Mouse (Mus musculus) forebrain, embryonic 12.5 days (tissue): ENCODE results near the gene Ncam2. TPM values are rescaled to one million over a fixed set of nuclear protein-coding genes. Genes with fewer than 3 reads are reported as not detected.

ENCODE experiments used
- ATAC-seq: fragments of 200-750 bp; cut with Nextera tagmentation; 2 replicates; pipeline ENCODE4 v1.8.0; 2017; ENCODE audit warnings: moderate TSS enrichment; ENCODE audit not compliant: low FRiP score
- H3K27ac ChIP-seq: fragments of 300-500 bp; sonication (generic); 2 replicates; pipeline ENCODE4 v1.5.1; 2016; ENCODE audit warnings: mild to moderate bottlenecking
- H3K27me3 ChIP-seq: fragments of 300-500 bp; sonication (generic); 2 replicates; pipeline ENCODE4 v1.6.1; 2016; ENCODE audit warnings: mild to moderate bottlenecking
- H3K36me3 ChIP-seq: fragments of 300-500 bp; sonication (generic); replicated peaks from 2 replicates; pipeline ENCODE4 v1.6.1; 2016; ENCODE audit warnings: mild to moderate bottlenecking
- H3K4me1 ChIP-seq: fragments of 300-500 bp; sonication (generic); 2 replicates; pipeline ENCODE4 v1.6.1; 2016
- H3K4me2 ChIP-seq: fragments of 300-500 bp; sonication (generic); 2 replicates; pipeline ENCODE4 v1.6.1; 2016; ENCODE audit warnings: mild to moderate bottlenecking, moderate library complexity
- H3K4me3 ChIP-seq: fragments of 300-500 bp; sonication (generic); replicated peaks from 2 replicates; pipeline ENCODE4 v1.5.1; 2016; ENCODE audit warnings: mild to moderate bottlenecking
- H3K9ac ChIP-seq: fragments of 300-500 bp; sonication (generic); 2 replicates; pipeline ENCODE4 v1.6.1; 2016; ENCODE audit warnings: mild to moderate bottlenecking
- H3K9me3 ChIP-seq: fragments of 300-500 bp; sonication (generic); 2 replicates; pipeline ENCODE4 v1.6.1; 2016
- WGBS: fragments of 180-500 bp; shearing (Covaris S2); methylation state at CpG from one replicate; pipeline ENCODE4 v1.1.7; 2016; 5-methylcytosine and 5-hydroxymethylcytosine counted together
- polyA plus RNA-seq: library from polyadenylated mRNA; unstranded; fragments of >200 nt; fragmentation: Nextera tagmentation; extraction: Ambion mirVana; gene quantifications from 2 replicates; pipeline ENCODE4 v1.2.1, GENCODE M21; 2016

Ncam2 gene
- polyA plus RNA-seq, 1 experiment from 2014 or later, result 7.7 TPM

GRCm38 (mm10) chr16:81481058-81481457 lies 280.6 kb downstream of the Ncam2 start:
- H3K27ac ChIP-seq, result no peak overlapping the region
- H3K4me2 ChIP-seq, result no peak overlapping the region
- H3K27me3 ChIP-seq, result no peaks in the 10 kb centered on the region
- H3K36me3 ChIP-seq, result no peaks in the 10 kb centered on the region
- H3K9me3 ChIP-seq, result no peaks in the 10 kb centered on the region
- H3K4me3 ChIP-seq, result no peak overlapping the region
- no peaks in the 10 kb centered on the region for H3K4me1 ChIP-seq
- no peak overlapping the region for H3K9ac ChIP-seq
- ATAC-seq, result no peak

DNA sequence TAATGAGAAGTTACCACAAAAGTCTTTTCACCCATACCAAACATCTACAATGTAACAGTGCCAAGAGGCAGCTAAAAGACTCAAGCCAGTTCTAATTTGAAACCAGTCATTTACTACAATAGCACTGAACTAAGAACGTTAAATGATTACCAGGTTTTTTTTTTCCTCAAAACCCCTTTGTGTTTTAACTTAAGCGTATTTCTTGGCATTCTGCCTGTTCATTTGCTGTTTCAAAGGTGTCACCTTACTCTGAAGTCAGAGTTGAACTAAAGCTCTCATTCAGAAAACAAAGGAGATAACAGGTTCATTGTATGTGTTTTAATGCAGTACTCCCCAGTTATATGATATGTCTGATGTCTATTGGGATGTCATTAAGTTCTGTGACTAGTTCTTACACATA lies 295.6 kb downstream of the Ncam2 start:
- 43% methylated on average over 2 of the region's 2 CpGs for WGBS
- Histone ChIP-seq H3K27ac (no peak overlapping the region), H3K4me2 (no peak overlapping the region), H3K4me1 (no peaks in the 10 kb centered on the region), H3K27me3 (no peaks in the 10 kb centered on the region), H3K9me3 (no peaks in the 10 kb centered on the region), H3K36me3 (no peaks in the 10 kb centered on the region), H3K4me3 (no peak overlapping the region), H3K9ac (no peak overlapping the region)
- no peak for ATAC-seq

DNA sequence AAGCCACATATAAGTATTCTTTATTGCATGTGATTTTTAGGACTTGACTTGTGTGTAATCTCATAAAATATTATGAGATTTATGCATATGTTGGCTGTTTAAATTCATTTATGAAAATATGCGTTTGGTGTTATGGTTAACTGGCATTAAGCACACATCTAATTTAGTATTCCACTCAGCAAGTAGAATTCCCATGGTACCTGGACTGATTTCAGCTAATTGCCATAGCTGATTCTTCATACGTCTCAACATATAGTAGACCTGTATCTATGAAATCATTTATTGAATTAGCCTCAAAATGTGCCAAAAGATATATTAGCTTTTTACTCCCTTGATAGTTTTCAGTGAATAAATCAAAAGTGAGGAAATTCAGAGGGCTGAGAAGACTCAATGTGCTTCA lies 302.1 kb downstream of the Ncam2 start:
- Histone ChIP-seq H3K9ac (no peak overlapping the region), H3K9me3 (no peaks in the 10 kb centered on the region), H3K4me2 (no peak overlapping the region), H3K27ac (no peak overlapping the region), H3K27me3 (no peaks in the 10 kb centered on the region), H3K36me3 (no peaks in the 10 kb centered on the region), H3K4me1 (no peaks in the 10 kb centered on the region), H3K4me3 (no peak overlapping the region)
- 80% methylated on average over 2 of the region's 2 CpGs for WGBS
- ATAC-seq, result no peak

- no peaks in the 10 kb centered on the region for H3K4me1 ChIP-seq
- H3K9me3 ChIP-seq, result no peaks in the 10 kb centered on the region
- H3K4me3 ChIP-seq, result no peak overlapping the region
- no peak overlapping the region for H3K9ac ChIP-seq
- no peaks in the 10 kb centered on the region for H3K36me3 ChIP-seq
- no peak overlapping the region for H3K4me2 ChIP-seq
- no peaks in the 10 kb centered on the region for H3K27me3 ChIP-seq
- no peak overlapping the region for H3K27ac ChIP-seq
- 49% methylated on average over 3 of the region's 3 CpGs for WGBS
- ATAC-seq, result no peak
Measured at GRCm38 (mm10) chr16:81536230-81536629, 335.7 kb downstream of the Ncam2 start.

GRCm38 (mm10) chr16:81587565-81588107 lies 387.1 kb downstream of the Ncam2 start:
- no peaks in the 10 kb centered on the region for H3K4me1 ChIP-seq
- H3K4me2 ChIP-seq, result no peak overlapping the region
- H3K9me3 ChIP-seq, result no peaks in the 10 kb centered on the region
- ATAC-seq, result no peak
- H3K27me3 ChIP-seq, result no peaks in the 10 kb centered on the region
- H3K27ac ChIP-seq, result no peak overlapping the region
- no peak overlapping the region for H3K9ac ChIP-seq
- H3K36me3 ChIP-seq, result no peaks in the 10 kb centered on the region
- no peak overlapping the region for H3K4me3 ChIP-seq
- 68% methylated on average over 4 of the region's 4 CpGs for WGBS

DNA sequence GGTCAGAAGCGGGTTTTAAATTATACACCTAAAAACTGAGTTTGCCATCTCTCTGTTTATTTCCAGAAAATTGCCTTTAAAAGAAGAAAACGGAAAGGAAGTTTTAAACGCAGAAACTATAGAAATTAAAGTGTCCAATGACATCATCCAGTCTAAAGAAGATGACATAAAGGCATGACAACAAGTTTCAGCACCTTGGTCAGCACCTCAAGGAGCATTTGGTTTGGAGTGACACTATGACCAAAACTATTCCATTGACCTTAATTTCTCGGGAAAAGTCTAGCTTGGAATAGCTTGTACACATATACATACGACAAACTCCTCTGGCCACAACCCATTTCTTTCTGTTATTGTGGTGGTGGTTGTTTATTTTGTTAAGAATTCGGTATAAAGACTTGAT lies 422.8 kb downstream of the Ncam2 start:
- WGBS, result 63% methylated on average over 6 of the region's 6 CpGs
- H3K36me3 ChIP-seq, result no peaks in the 10 kb centered on the region
- no peaks in the 10 kb centered on the region for H3K27me3 ChIP-seq
- H3K9ac ChIP-seq, result no peak overlapping the region
- no peak overlapping the region for H3K4me2 ChIP-seq
- no peak overlapping the region for H3K4me3 ChIP-seq
- no peaks in the 10 kb centered on the region for H3K4me1 ChIP-seq
- no peaks in the 10 kb centered on the region for H3K9me3 ChIP-seq
- no peak for ATAC-seq
- no peak overlapping the region for H3K27ac ChIP-seq

DNA sequence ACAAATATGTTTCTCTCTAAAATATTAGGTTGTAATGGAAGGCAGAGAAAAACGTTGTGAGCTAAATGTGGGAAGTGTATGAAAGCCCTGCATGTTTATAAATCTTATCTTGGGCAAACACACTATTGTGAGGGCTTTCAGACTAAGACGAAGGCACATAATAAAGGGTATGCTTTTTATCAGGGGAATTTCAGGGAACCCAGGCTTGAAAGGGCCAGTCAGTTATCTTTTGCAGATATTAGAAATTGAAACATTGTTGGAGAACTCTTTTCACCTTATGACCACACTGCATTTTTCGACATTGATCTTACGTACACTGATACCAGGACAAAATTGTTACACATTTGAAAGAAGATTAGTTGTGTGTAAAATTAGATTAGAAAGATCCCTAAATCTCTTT lies 423.3 kb downstream of the Ncam2 start:
- Histone ChIP-seq H3K4me1 (no peaks in the 10 kb centered on the region), H3K36me3 (no peaks in the 10 kb centered on the region), H3K27me3 (no peaks in the 10 kb centered on the region), H3K9ac (no peak overlapping the region), H3K4me3 (no peak overlapping the region), H3K4me2 (no peak overlapping the region), H3K9me3 (no peaks in the 10 kb centered on the region), H3K27ac (no peak overlapping the region)
- 73% methylated on average over 4 of the region's 4 CpGs for WGBS
- no peak for ATAC-seq

GRCm38 (mm10) chr16:81650286-81650685 lies 449.8 kb downstream of the Ncam2 start:
- no peak overlapping the region for H3K4me3 ChIP-seq
- 83% methylated on average over 3 of the region's 3 CpGs for WGBS
- ATAC-seq, result no peak
- H3K27me3 ChIP-seq, result no peaks in the 10 kb centered on the region
- no peak overlapping the region for H3K4me2 ChIP-seq
- no peaks in the 10 kb centered on the region for H3K36me3 ChIP-seq
- H3K27ac ChIP-seq, result no peak overlapping the region
- H3K4me1 ChIP-seq, result no peaks in the 10 kb centered on the region
- H3K9ac ChIP-seq, result no peak overlapping the region
- no peaks in the 10 kb centered on the region for H3K9me3 ChIP-seq

GRCm38 (mm10) chr16:81651550-81651949 lies 451.1 kb downstream of the Ncam2 start:
- no peak overlapping the region for H3K27ac ChIP-seq
- H3K36me3 ChIP-seq, result no peaks in the 10 kb centered on the region
- no peak overlapping the region for H3K9ac ChIP-seq
- H3K27me3 ChIP-seq, result no peaks in the 10 kb centered on the region
- H3K4me1 ChIP-seq, result no peaks in the 10 kb centered on the region
- H3K4me3 ChIP-seq, result no peak overlapping the region
- H3K4me2 ChIP-seq, result no peak overlapping the region
- 36% methylated on average over 1 of the region's 1 CpGs for WGBS
- H3K9me3 ChIP-seq, result no peaks in the 10 kb centered on the region
- no peak for ATAC-seq

GRCm38 (mm10) chr16:81656550-81656949 lies 456.1 kb downstream of the Ncam2 start:
- H3K4me2 ChIP-seq, result no peak overlapping the region
- no peaks in the 10 kb centered on the region for H3K4me1 ChIP-seq
- ATAC-seq, result no peak
- H3K4me3 ChIP-seq, result no peak overlapping the region
- WGBS, result 53% methylated on average over 2 of the region's 2 CpGs
- no peak overlapping the region for H3K27ac ChIP-seq
- no peaks in the 10 kb centered on the region for H3K27me3 ChIP-seq
- no peak overlapping the region for H3K9ac ChIP-seq
- no peaks in the 10 kb centered on the region for H3K9me3 ChIP-seq
- no peaks in the 10 kb centered on the region for H3K36me3 ChIP-seq

GRCm38 (mm10) chr16:81673866-81674265 lies 473.4 kb downstream of the Ncam2 start:
- no peaks in the 10 kb centered on the region for H3K4me1 ChIP-seq
- H3K36me3 ChIP-seq, result no peaks in the 10 kb centered on the region
- ATAC-seq, result no peak
- no peak overlapping the region for H3K4me2 ChIP-seq
- H3K9me3 ChIP-seq, result no peaks in the 10 kb centered on the region
- no peak overlapping the region for H3K27ac ChIP-seq
- no peak overlapping the region for H3K9ac ChIP-seq
- no peak overlapping the region for H3K4me3 ChIP-seq
- no peaks in the 10 kb centered on the region for H3K27me3 ChIP-seq
- 83% methylated on average over 1 of the region's 1 CpGs for WGBS

DNA sequence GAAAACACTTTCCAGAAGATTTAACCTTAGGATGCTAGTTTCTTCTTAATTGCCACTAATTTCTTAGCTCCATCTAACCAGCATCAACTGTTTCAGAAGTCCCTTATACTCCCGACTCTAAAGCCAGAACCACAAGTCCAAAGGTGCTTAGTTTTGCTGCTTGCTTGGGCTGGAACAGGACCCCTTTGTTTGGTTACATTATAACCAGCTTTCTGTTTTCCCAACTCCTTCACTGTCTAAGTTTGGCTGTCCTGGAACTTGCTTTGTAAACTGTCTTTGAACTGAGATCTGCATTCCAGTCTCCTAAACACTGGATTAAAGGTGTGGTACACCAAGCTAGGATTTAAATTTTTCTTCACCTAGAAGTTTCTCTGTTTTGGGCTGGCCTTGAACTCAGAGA lies 475.0 kb downstream of the Ncam2 start:
- H3K4me1 ChIP-seq, result no peaks in the 10 kb centered on the region
- H3K27me3 ChIP-seq, result no peaks in the 10 kb centered on the region
- H3K36me3 ChIP-seq, result no peaks in the 10 kb centered on the region
- no peak overlapping the region for H3K4me3 ChIP-seq
- H3K9me3 ChIP-seq, result no peaks in the 10 kb centered on the region
- 81% methylated on average over 1 of the region's 1 CpGs for WGBS
- no peak for ATAC-seq
- H3K27ac ChIP-seq, result no peak overlapping the region
- no peak overlapping the region for H3K9ac ChIP-seq
- no peak overlapping the region for H3K4me2 ChIP-seq
